Mouse (Mus musculus) myocyte (in vitro differentiated cells): ENCODE data around the gene Vegfb. TPM values are rescaled to one million over a fixed set of nuclear protein-coding genes. Genes with fewer than 3 reads are reported as not detected.
A peak's percentile ranks its signal among the peaks of the same experiment; 100 is the strongest.

Experiments
- H3K27me3 ChIP-seq: one replicate; pipeline ENCODE4 v1.6.1; 2011; ENCODE audit not compliant: control insufficient read depth, insufficient read depth, insufficient read length
- H3K36me3 ChIP-seq: one replicate; pipeline ENCODE4 v1.6.1; 2011; ENCODE audit not compliant: control insufficient read depth, insufficient read depth
- H3K4me2 ChIP-seq: one replicate; pipeline ENCODE4 v1.6.1; 2011; ENCODE audit warnings: low read depth, control low read depth
- H3K4me3 ChIP-seq: one replicate; pipeline ENCODE4 v1.5.1; 2011; ENCODE audit warnings: mild to moderate bottlenecking, control low read depth, moderate library complexity
- H3K79me2 ChIP-seq: one replicate; pipeline ENCODE4 v1.6.1; 2011; ENCODE audit not compliant: control insufficient read depth, insufficient read depth
- H3ac ChIP-seq: one replicate; pipeline ENCODE4 v1.6.1; 2011; ENCODE audit not compliant: control insufficient read depth, insufficient read length
- CEBPB ChIP-seq: IDR thresholded peaks from 2 replicates; pipeline ENCODE4 v1.6.1; 2011; ENCODE audit warnings: mild to moderate bottlenecking, moderate library complexity; ENCODE audit not compliant: poor library complexity, insufficient read depth, severe bottlenecking
- E2F4 ChIP-seq: IDR thresholded peaks from one replicate; pipeline ENCODE4 v1.6.1; 2011; ENCODE audit warnings: mild to moderate bottlenecking, control low read depth, moderate library complexity; ENCODE audit not compliant: insufficient read depth
- MAX ChIP-seq: IDR thresholded peaks from one replicate; pipeline ENCODE4 v1.6.1; 2011; ENCODE audit warnings: low read depth, mild to moderate bottlenecking, control low read depth
- MYOD1 ChIP-seq, 3 experiments: IDR thresholded peaks; one replicate each; pipeline ENCODE4 v1.6.1; 2011; ENCODE audit warnings: control low read depth in 2 of 3, low read depth in 2 of 3, mild to moderate bottlenecking in 2 of 3, moderate library complexity in 1 of 3; ENCODE audit not compliant: insufficient read length in 2 of 3, control insufficient read depth in 1 of 3
- MYOG ChIP-seq, 3 experiments: IDR thresholded peaks; one replicate each; pipeline ENCODE4 v1.6.1; 2011; ENCODE audit warnings: control low read depth in 2 of 3, low read depth in 2 of 3, mild to moderate bottlenecking in 2 of 3; ENCODE audit not compliant: insufficient read length in 2 of 3, control insufficient read depth in 1 of 3, insufficient read depth in 1 of 3
- POLR2A ChIP-seq: IDR thresholded peaks from one replicate; pipeline ENCODE4 v1.6.1; 2011; ENCODE audit warnings: low read depth, mild to moderate bottlenecking, control low read depth, moderate library complexity; ENCODE audit not compliant: insufficient read length
- POLR2AphosphoS2 ChIP-seq: IDR thresholded peaks from one replicate; pipeline ENCODE4 v1.6.1; 2011; ENCODE audit warnings: low read depth, control low read depth; ENCODE audit not compliant: insufficient read length
- REST ChIP-seq: IDR thresholded peaks from one replicate; pipeline ENCODE4 v1.6.1; 2011; ENCODE audit warnings: mild to moderate bottlenecking, control low read depth, moderate library complexity; ENCODE audit not compliant: insufficient read depth, insufficient read length
- SRF ChIP-seq: IDR thresholded peaks from one replicate; pipeline ENCODE4 v1.6.1; 2011; ENCODE audit warnings: low read depth; ENCODE audit not compliant: control insufficient read depth, insufficient read length
- TCF12 ChIP-seq: IDR thresholded peaks from one replicate; pipeline ENCODE4 v1.6.1; 2011; ENCODE audit warnings: mild to moderate bottlenecking, control low read depth; ENCODE audit not compliant: poor library complexity, insufficient read depth, severe bottlenecking
- TCF3 ChIP-seq: IDR thresholded peaks from one replicate; pipeline ENCODE4 v1.6.1; 2011; ENCODE audit warnings: low read depth, control low read depth; ENCODE audit not compliant: insufficient read length
- USF1 ChIP-seq: IDR thresholded peaks from one replicate; pipeline ENCODE4 v1.6.1; 2011; ENCODE audit warnings: low read depth, mild to moderate bottlenecking, control low read depth, moderate library complexity
- polyA plus RNA-seq: library from polyadenylated mRNA; unstranded; fragments of >200 nt; fragmentation: generic; extraction: Trizol; gene quantifications from one replicate; pipeline ENCODE4 v1.2.1, GENCODE M21; 2012; ENCODE audit warnings: missing spikeins

The Vegfb gene
- polyA plus RNA-seq, 1 experiment, result 49.2 TPM

GRCm38 (mm10) chr19:6975537-6976521, 11.6 kb downstream of the Vegfb start, which contains the start of gene Plcb3:
Gene Plcb3, minus strand, starts transcription at chr19:6976470.
- Histone ChIP-seq H3K36me3 (peaks cover 6% of the 10 kb centered on the region), H3ac (peak within 1 kb of the TSS; percentile 88), H3K4me2 (peak within 1 kb of the TSS; percentile 100), H3K27me3 (no peaks in the 10 kb centered on the region), H3K79me2 (peaks cover 39% of the 10 kb centered on the region), H3K4me3 (peak within 1 kb of the TSS; percentile 83)
- peak; percentile 38 for TF ChIP-seq POLR2A
- TF ChIP-seq TCF12, result peak; percentile 91
- no peak for TF ChIP-seq E2F4
- peak; percentile 50 to 91 (median 70) for TF ChIP-seq MYOG (IDR thresholded peaks at IDR 0.05; ENCODE audit: control insufficient read depth in 1 of 3, insufficient read depth in 1 of 3, insufficient read length in 2 of 3, low read depth in 2 of 3)
- peak; percentile 70 to 94 (median 81) for TF ChIP-seq MYOD1 (IDR thresholded peaks at IDR 0.05; ENCODE audit: control insufficient read depth in 1 of 3, insufficient read length in 2 of 3, low read depth in 2 of 3)
- TF ChIP-seq REST, result no peak
- TF ChIP-seq CEBPB, result peak; percentile 58
- TF ChIP-seq TCF3, result peak; percentile 83
- no peak for TF ChIP-seq MAX
- peak; percentile 87 for TF ChIP-seq POLR2AphosphoS2
- no peak for TF ChIP-seq USF1
- TF ChIP-seq SRF, result no peak

DNA sequence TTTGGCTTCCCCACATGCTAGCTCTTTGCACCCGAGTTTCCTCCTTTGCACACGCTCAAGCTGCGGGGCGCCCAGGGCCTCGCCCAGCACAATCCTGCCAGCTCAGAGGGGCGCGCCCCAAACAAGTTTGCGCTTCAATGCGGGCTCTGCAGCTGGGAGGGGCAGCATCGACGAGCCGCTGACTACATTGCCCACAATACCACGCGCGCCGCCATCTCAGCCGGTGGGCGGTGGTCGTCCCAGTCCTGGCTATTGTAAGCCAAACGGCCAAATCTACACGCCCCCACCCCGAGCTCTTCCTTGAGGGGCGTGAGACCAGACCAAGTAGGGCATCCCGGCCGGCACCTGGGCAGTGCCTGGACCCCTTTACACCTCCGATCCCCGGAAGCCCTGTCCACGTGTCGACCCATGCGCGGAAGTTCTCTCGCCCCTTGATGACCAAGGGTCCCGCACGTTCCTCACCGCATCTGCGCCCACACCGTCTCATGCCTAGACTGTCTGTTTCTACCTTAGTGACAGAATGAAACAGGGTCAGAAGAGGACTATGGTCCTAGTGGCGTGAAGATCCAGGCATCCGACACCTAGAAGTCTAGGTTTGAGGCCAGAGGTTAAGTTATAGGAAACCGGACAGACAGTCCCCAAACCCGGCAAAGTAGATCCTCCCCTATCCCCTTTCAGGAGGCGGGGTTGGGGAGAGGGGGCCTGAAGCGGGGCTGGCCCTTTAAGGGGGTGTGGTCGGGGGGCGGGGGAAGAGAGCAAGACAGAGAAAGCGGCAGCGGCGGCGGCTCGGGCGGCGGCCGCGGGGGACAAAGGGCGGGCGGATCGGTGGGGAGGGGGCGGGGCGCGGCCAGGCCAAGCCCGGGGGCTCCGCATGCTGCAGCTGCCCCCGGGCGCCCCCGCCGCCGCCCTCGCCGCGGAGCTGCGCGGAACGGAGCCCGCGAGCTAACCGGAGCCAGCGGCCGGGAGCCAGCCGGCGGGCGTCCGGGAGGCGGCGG, 12.9 kb downstream of the Vegfb start, which contains the start of gene Ppp1r14b:
Gene Ppp1r14b, plus strand, starts transcription at position 758 of the 995 bp plus-strand sequence.
- TF ChIP-seq POLR2AphosphoS2 (peak; percentile 16), TCF3 (no peak), MAX (peak; percentile 40), MYOD1 (IDR thresholded peaks at IDR 0.05; ENCODE audit: control insufficient read depth in 1 of 3, insufficient read length in 2 of 3, low read depth in 2 of 3) (no peak), CEBPB (no peak), MYOG (IDR thresholded peaks at IDR 0.05; ENCODE audit: control insufficient read depth in 1 of 3, insufficient read depth in 1 of 3, insufficient read length in 2 of 3, low read depth in 2 of 3) (peak in 1 of 3 experiments; percentile 30), TCF12 (no peak), E2F4 (peak; percentile 1), SRF (no peak), POLR2A (peak; percentile 43), USF1 (peak; percentile 89), REST (no peak)

DNA sequence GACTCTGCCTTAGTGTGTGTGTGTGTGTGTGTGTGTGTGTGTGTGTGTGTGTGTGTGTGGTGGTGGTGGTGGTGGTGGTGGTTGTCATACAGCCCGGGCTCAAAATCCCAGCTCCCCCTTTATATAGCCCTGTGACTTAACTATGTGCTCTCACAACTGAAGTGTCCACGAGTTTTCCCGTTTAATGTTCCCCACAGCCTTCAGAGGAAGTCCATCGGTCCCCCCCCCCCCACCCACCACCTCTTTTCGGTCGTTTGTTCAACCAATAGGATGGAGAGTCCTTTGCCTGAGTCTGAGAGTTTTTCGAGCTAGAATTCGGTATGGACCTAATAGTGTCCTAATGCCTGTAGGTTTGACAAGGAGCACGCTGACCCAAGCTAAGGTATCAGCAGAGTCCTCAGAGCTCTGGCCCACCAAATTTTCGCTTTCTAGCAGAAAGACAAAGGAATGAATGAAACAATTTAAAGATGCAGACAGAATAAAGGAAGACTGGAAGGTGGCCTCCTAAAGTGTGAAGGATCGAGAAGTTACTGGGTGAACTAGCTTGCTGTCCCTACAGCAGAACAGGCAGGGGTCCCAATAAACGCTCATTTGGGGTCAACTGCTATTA, 13.8 kb downstream of the Vegfb start:
- peak overlapping the region; percentile 83 for H3K4me3 ChIP-seq
- TF ChIP-seq MYOD1 (IDR thresholded peaks at IDR 0.05; ENCODE audit: control insufficient read depth in 1 of 3, insufficient read length in 2 of 3, low read depth in 2 of 3) (no peak), USF1 (no peak), CEBPB (no peak), POLR2AphosphoS2 (no peak), MYOG (IDR thresholded peaks at IDR 0.05; ENCODE audit: control insufficient read depth in 1 of 3, insufficient read depth in 1 of 3, insufficient read length in 2 of 3, low read depth in 2 of 3) (no peak), POLR2A (no peak), TCF12 (no peak), TCF3 (no peak), E2F4 (no peak), SRF (no peak)
- no peaks in the 10 kb centered on the region for H3K27me3 ChIP-seq
- H3K36me3 ChIP-seq, result peaks cover 6% of the 10 kb centered on the region
- peak overlapping the region; percentile 88 for H3ac ChIP-seq
- peak overlapping the region; percentile 94 for H3K4me2 ChIP-seq
- H3K79me2 ChIP-seq, result peaks cover 38% of the 10 kb centered on the region

More for the DNA sequence above, 12.9 kb downstream of the Vegfb start, which contains the start of gene Ppp1r14b:
- Histone ChIP-seq H3K27me3 (no peaks in the 10 kb centered on the region), H3K4me3 (peak within 1 kb of the TSS; percentile 83), H3K79me2 (peaks cover 35% of the 10 kb centered on the region), H3ac (peak within 1 kb of the TSS; percentile 88), H3K36me3 (peaks cover 6% of the 10 kb centered on the region), H3K4me2 (peak within 1 kb of the TSS; percentile 100)
